Mouse (Mus musculus): ENCODE results near the gene Trim39.
"Not testable (repeated sequence)": the region's sequence is repeated elsewhere in the genome, so short reads cannot be mapped to it uniquely, and the experiment has no call there.

DNA sequence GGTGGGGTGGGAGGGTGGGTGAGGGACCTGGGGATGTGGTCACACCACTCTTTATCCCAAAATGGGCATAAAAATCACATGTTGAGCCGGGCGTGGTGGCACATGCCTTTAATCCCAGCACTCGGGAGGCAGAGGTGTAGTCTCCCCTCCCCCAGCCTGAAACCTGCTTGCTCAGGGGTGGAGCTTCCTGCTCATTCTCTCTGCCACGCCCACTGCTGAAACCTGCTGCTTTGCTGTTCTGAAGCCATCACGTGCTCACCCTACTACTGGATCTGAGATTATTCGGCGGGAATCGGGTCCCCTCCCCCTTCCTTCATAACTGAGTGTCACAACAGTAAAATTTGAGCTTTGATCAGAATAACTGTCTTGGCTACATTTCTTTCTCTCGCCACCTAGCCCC, 36.7 kb downstream of the Trim39 start:
- TF ChIP-seq CTCF (IDR thresholded peaks at IDR 0.05; ENCODE audit: control insufficient read depth, insufficient read depth, insufficient read length); USF1 (IDR thresholded peaks at IDR 0.05; ENCODE audit: low read depth); MAX (IDR thresholded peaks at IDR 0.05); MYOD1 (IDR thresholded peaks at IDR 0.05; ENCODE audit: control insufficient read depth, insufficient read length, low read depth); MYOG (IDR thresholded peaks at IDR 0.05; ENCODE audit: control insufficient read depth, extremely low read depth, insufficient read length): not testable (repeated sequence)

All from C2C12 (cell line).